Mouse (Mus musculus) T-helper 17 cell (primary cell): ENCODE measurements around the gene Ube2q2.
"Not testable (repeated sequence)": the region's sequence is repeated elsewhere in the genome, so short reads cannot be mapped to it uniquely, and the experiment has no call there.

Experiments used
- in situ Hi-C, 2 experiments: fragments of 300-600 bp; cut with MboI, MseI; formaldehyde crosslinking; loops; 1 replicate in 1 of 2; 2 replicates in 1 of 2; pipeline ENCODE4 v1.15.1; 2025; ENCODE audit warnings: high pct_unique_total_duplicates in 2 of 2

Gene Ube2q2

GRCm38 (mm10) chr9:55236235-55237165 is 87.8 kb downstream of the Ube2q2 start:
- in situ Hi-C loops = no loop called here

- in situ Hi-C loops = no loop called here
Observed at GRCm38 (mm10) chr9:55240852-55241251, 92.2 kb downstream of the Ube2q2 start.

DNA sequence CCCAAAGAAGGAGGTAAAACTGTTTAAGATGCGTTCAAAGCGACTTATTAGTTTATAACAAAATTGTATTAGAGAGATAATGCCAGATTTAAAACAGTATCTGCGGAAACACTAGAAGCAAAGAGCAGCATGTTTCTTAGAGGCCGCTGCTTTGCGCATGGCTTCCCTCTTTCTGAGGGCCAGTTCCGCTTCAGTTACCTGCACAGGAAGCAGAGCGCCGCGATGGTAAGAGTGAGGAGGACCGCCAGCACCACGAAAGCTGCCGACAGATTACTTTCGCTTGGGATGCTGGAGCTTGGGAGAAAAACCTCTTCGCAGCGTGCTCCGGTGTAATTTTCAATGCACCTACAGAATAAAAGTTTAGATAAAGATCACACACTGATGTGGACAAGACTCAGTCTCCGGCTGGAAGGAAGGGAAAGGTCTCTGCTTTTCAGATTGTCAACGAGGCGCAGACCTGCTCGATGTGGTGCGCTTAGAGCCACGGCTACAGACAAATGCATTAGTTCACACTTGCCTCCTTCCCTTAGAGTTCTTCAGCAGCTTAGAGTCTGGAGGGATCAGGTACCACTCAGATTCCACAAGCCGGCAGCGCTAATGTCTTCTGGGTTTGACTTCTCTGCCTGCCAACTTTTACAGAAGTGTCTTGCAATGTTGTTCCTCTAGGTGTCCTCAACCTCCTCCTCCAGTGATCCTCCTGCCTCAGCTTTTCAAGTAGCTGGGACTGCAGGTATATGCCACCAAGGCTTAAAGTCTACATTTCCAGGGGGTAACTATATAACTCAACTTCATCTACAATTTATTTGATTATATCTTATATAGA is 93.4 kb downstream of the Ube2q2 start:
- in situ Hi-C loops = no loop called here

DNA sequence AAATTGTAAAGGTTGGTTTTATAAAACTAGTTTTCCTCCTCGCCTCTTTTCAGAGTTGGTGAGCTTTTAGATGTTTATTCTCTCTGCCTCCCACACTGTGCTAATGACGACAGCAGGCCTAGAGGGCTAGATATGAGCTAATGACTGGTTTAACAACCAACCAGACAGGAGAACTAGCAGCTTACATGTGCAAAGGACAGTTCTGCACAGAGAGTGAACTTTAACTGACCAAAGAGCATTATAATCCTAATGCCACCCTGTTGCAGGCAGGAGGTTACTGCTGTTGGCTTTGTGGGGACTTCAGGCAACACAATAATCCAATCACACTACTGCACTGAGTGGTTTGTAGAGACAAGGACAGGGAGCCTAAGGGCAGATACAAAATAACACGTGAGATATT is 94.6 kb downstream of the Ube2q2 start:
- in situ Hi-C loops = no loop called here

DNA sequence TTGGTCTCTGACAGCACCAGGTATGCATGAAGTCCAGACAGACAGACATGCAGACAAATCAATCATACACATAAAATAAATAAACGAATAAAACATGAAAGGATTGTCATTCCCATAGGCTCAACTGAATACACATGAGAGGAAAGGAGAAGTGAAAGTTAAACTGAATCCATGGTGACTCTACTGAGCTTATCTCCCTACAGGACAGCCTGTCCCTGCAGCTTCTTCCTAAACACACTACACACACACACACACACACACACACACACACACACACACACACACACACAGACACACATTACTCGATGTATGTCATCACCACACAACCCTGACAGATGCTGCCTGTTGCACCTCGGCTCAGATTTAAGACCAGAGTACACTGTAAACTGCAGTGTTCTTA is 95.4 kb downstream of the Ube2q2 start:
- in situ Hi-C loops = no loop called here

GRCm38 (mm10) chr9:55245057-55245750 is 96.5 kb downstream of the Ube2q2 start:
- in situ Hi-C loops = not testable (repeated sequence)

DNA sequence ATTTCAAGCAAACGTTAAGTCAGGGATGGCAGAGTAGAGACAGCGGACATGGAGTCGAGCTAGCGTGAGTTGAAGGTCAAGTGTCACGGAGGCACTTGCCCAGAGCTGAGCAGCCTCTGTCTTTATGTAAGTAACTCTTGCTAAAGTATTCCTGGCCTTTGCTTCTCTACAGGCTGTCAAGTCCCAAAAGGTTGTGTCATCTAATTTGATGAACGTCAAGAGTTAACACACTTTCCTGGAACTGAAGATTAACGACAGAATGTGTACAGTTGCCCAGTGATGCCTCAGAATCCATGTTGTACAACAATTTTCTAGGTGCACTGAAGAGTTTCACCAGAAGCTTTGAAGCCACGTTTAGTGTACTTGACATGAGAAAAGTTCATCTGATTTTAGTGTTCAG is 97.8 kb downstream of the Ube2q2 start:
- in situ Hi-C loops = no loop called here

DNA sequence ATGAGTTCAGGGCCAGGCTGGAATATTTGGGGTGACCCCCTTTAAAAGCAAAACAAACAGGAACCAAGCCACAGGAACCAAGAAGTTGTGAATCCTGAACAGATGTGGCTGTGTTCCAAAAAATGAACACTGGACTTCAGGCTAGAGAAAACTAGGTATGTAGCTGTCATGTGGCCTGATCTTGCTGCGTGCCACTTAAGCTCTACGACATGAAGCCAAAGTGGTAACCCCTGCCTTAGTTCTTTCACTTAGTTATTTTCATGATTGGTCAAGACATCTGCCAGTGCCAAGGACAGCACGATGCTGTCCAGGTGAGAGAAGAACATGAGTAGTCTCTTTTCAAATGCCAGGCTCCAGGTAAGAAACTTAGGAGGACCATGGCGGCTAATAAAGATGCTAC is 98.3 kb downstream of the Ube2q2 start:
- in situ Hi-C loops = no loop called here

- in situ Hi-C loops = no loop called here
Observed at GRCm38 (mm10) chr9:55248465-55248864, 99.8 kb downstream of the Ube2q2 start.

DNA sequence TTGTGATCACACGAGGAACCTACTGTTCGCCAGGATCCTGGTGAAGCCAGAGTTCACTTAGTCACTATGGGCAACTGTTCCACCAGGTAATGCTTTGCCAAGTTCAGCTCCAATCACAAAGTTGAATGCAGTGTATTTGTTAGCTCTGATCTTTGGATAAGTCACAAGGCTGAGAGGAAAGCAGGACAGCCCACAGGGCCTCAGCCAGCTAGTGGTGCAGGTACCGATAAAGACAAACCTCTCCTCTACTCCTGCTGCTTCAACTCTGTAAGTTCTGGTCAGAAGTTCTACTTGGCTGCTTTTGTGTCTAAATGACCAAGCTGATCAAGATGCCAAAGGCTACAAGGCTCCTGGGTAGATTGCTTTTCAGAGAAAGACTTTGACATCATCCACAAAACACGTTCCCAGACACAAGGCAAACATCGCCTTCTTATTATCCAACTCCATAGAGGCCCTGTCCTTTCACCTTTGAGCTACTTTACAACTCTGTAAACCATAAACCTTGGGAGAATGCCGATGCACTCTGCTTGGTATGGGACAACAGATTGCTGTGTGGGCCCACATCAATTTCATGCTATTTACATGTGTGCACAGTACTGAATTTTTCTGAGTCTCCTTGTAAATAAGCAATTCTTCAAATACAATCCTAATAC is 102.1 kb downstream of the Ube2q2 start:
- in situ Hi-C loops = loop anchor here in 1 of 2 experiments (5.0 kb wide), 1 partner anchor 62 kb away; no protein-coding TSS in a partner anchor

DNA sequence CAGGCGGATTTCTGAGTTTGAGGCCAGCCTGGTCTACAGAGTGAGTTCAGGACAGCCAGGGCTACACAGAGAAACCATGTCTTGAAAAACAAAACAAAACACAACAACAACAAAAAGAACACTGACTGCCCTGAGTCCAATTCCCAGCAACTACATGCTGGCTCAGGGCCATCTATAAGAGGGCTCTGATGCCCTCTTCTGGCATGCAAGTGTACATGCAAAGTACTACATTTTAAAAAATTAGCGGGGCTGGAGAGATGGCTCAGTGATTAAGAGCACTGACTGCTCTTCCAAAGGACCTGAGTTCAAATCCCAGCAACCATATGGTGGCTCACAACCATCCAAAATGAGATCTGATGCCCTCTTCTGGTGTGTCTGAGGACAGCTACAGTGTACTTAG is 103.4 kb downstream of the Ube2q2 start:
- in situ Hi-C loops = loop anchor here in 1 of 2 experiments (5.0 kb wide), 1 partner anchor 60 kb away; no protein-coding TSS in a partner anchor

DNA sequence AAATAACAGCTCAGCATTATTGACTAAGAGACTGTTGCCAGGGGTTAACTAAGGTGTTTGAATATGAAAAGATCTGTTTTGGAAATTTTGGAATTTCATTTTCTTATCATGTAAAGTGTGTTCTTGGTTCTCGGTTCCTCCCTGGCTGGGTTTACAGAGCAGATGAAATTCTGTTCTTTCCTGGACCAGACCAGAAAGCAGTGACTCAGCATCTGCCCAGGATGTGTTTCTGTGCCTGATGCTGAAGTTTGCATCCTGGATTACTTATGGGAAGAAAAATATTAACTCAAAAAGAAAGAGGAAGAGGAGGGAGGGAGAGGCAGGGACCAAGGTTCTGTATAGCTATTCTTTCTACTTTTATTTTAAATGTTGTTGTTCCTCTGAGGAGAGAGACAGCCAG is 105.2 kb downstream of the Ube2q2 start:
- in situ Hi-C loops = loop anchor here in 1 of 2 experiments (5.0 kb wide), 1 partner anchor 58 kb away; no protein-coding TSS in a partner anchor

- in situ Hi-C loops = no loop called here
Observed at GRCm38 (mm10) chr9:55255056-55255455, 106.4 kb downstream of the Ube2q2 start.

DNA sequence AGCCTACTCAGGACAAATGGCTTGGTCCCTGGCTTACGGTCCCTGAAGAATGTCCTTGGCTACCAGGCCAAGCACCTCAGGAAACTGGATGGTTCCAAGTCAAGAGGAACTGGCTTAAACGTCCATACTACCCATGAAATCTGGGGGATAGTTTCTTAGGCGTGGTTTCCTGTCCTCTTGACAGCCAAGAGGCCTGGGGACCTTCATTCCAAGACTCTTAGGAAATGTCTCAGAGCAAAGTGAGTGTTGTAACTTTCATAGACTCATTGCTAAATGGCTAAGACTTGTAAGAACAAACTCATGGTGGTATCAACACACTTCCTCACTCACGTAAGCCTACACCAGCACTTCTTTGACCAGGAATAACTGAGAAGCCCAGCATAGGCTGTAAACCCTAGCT is 107.0 kb downstream of the Ube2q2 start:
- in situ Hi-C loops = no loop called here

GRCm38 (mm10) chr9:55257105-55257504 is 108.5 kb downstream of the Ube2q2 start:
- in situ Hi-C loops = no loop called here
